Mouse (Mus musculus) heart, embryonic 13.5 days (tissue): Measurements from ENCODE around the gene Gm11437. TPM values are rescaled to one million over a fixed set of nuclear protein-coding genes. Genes with fewer than 3 reads are reported as not detected.

Experiments
- ATAC-seq: fragments of 200-750 bp; cut with Nextera tagmentation; 2 replicates; pipeline ENCODE4 v1.8.0; 2017; ENCODE audit warnings: moderate TSS enrichment; ENCODE audit not compliant: insufficient number of reproducible peaks, low FRiP score, low TSS enrichment; ENCODE audit errors: extremely low read depth
- H3K27ac ChIP-seq: fragments of 300-500 bp; sonication (generic); replicated peaks from 2 replicates; pipeline ENCODE4 v1.5.1; 2015; ENCODE audit warnings: moderate library complexity, mild to moderate bottlenecking, inconsistent platforms
- H3K27me3 ChIP-seq: fragments of 300-500 bp; sonication (generic); replicated peaks from 2 replicates; pipeline ENCODE4 v1.6.1; 2015; ENCODE audit warnings: mild to moderate bottlenecking, inconsistent platforms
- H3K36me3 ChIP-seq: fragments of 300-500 bp; sonication (generic); 2 replicates; pipeline ENCODE4 v1.6.1; 2015; ENCODE audit warnings: mild to moderate bottlenecking, inconsistent platforms
- H3K4me1 ChIP-seq: fragments of 300-500 bp; sonication (generic); 2 replicates; pipeline ENCODE4 v1.6.1; 2015; ENCODE audit warnings: inconsistent platforms
- H3K4me2 ChIP-seq: fragments of 300-500 bp; sonication (generic); 2 replicates; pipeline ENCODE4 v1.6.1; 2015; ENCODE audit warnings: inconsistent platforms, mild to moderate bottlenecking, moderate library complexity
- H3K4me3 ChIP-seq: fragments of 300-500 bp; sonication (generic); 2 replicates; pipeline ENCODE4 v1.5.1; 2015; ENCODE audit warnings: moderate library complexity, mild to moderate bottlenecking, inconsistent platforms
- H3K9ac ChIP-seq: fragments of 300-500 bp; sonication (generic); 2 replicates; pipeline ENCODE4 v1.6.1; 2015; ENCODE audit warnings: inconsistent platforms, mild to moderate bottlenecking, moderate library complexity
- H3K9me3 ChIP-seq: fragments of 300-500 bp; sonication (generic); 2 replicates; pipeline ENCODE4 v1.6.1; 2016; ENCODE audit warnings: inconsistent platforms
- WGBS: fragments of 180-500 bp; shearing (Covaris S2); methylation state at CpG from one replicate; pipeline ENCODE4 v1.1.7; 2015; ENCODE audit warnings: mixed read lengths; 5-methylcytosine and 5-hydroxymethylcytosine counted together
- polyA plus RNA-seq: library from polyadenylated mRNA; unstranded; fragments of >200 nt; fragmentation: Nextera tagmentation; extraction: Ambion mirVana; gene quantifications from 2 replicates; pipeline ENCODE4 v1.2.1, GENCODE M21; 2015

Gene Gm11437
- polyA plus RNA-seq, 1 experiment from 2014 or later = not detected

DNA sequence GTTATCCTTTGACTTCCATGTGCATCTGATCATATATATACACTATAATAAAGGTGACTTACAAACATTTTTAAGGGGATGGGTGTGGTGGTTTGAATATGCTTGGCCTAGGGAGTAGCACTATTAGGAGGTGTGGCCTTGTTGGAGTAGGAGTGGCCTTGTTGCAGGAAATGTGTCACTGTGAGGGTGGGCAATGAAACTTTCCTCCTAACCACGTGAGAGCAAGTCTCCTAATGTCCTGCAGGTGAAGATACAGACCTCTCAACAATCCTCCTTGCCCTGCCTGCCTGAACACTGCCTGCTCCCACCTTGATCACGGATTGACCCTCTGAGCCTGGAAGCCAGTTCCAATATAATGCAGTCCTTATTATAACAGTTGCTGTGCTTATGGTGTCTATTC, 60.1 kb downstream of the Gm11437 start:
- H3K27ac ChIP-seq = no peak overlapping the region

DNA sequence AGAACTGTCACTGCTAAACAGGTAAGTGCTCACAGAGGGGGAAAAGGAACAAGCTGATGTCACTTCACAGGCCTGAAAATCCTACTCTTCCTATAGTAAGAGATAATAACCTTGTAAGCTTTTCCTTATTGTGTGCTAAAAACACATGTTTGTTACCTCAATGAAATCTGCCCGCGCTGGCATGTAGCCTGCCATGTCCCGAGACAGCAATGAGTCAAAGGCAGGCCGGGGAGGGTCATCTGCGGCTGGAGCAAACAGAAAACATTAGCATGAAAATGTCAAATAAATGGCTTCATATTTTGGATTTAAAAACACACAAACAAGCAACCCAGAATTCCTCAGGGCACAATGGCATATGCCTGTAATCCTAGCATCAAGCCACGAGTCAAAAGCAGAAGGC, 63.2 kb downstream of the Gm11437 start:
- H3K27ac ChIP-seq = no peak overlapping the region
- H3K9ac ChIP-seq = no peak overlapping the region
- H3K4me2 ChIP-seq = no peak overlapping the region
- 92% methylated on average over 6 of the region's 6 CpGs for WGBS
- H3K9me3 ChIP-seq = no peaks in the 10 kb centered on the region
- no peak for ATAC-seq
- H3K27me3 ChIP-seq = no peaks in the 10 kb centered on the region
- H3K4me1 ChIP-seq = peaks cover 12% of the 10 kb centered on the region
- H3K4me3 ChIP-seq = no peak overlapping the region
- H3K36me3 ChIP-seq = peaks cover 96% of the 10 kb centered on the region

More for the DNA sequence above, 60.1 kb downstream of the Gm11437 start:
- peaks cover 97% of the 10 kb centered on the region for H3K36me3 ChIP-seq
- no peaks in the 10 kb centered on the region for H3K27me3 ChIP-seq
- no peaks in the 10 kb centered on the region for H3K9me3 ChIP-seq
- H3K4me2 ChIP-seq = no peak overlapping the region
- 65% methylated on average over 2 of the region's 2 CpGs for WGBS
- H3K4me3 ChIP-seq = no peak overlapping the region
- no peak for ATAC-seq
- H3K9ac ChIP-seq = no peak overlapping the region
- peaks cover 2% of the 10 kb centered on the region; the same call in 1 of the 2 replicates for H3K4me1 ChIP-seq

DNA sequence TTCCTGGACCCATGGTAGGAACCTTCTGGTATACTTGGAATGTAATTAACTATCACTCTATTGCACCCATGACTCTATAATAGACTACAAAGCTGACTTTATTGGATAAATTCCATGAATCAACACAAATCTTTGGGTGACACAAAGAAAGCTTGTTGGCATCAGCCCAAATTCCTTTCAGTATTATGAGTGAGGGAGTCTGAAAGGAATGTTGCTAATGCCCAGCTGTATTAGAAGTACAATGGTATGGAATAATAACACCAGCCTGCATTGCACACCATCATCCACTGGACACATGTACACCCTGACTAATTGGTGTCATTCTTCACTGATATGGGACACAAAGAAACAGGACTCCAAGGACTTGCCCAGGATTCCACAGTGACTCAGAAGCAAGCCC, 66.1 kb downstream of the Gm11437 start:
- Histone ChIP-seq H3K4me3 (no peak overlapping the region), H3K27me3 (no peaks in the 10 kb centered on the region), H3K9me3 (no peaks in the 10 kb centered on the region), H3K36me3 (peaks cover 93% of the 10 kb centered on the region), H3K9ac (no peak overlapping the region), H3K4me2 (no peak overlapping the region), H3K27ac (0 out of 2 replicates have a peak overlapping the region, but pooled peaks have one; percentile 20), H3K4me1 (peaks cover 15% of the 10 kb centered on the region)
- ATAC-seq = no peak

Other genes with a start within 250 kb of the Gm11437 start
- gene Ddx52, start 225.4 kb downstream of the Gm11437 start, polyA plus RNA-seq = 19.2 and 20.6 TPM in 2 replicates
- 7.5 and 9.2 TPM in 2 replicates for gene Synrg, start 203.0 kb downstream of the Gm11437 start, polyA plus RNA-seq
- gene Dusp14, start 98.2 kb downstream of the Gm11437 start, polyA plus RNA-seq = 5.1 and 6.6 TPM in 2 replicates
- 19.9 and 20.4 TPM in 2 replicates for gene Tada2a, start 37.9 kb downstream of the Gm11437 start, polyA plus RNA-seq
- gene Acaca, start 37.8 kb downstream of the Gm11437 start, polyA plus RNA-seq = 6.6 and 6.7 TPM in 2 replicates